Mouse (Mus musculus) cerebellum, adult 2 months (tissue): ENCODE measurements around the gene Dnaaf5. TPM values are rescaled to one million over a fixed set of nuclear protein-coding genes. Genes with fewer than 3 reads are reported as not detected.

Source experiments
- DNase-seq, 2 experiments: peaks; one replicate each; pipeline ENCODE4 v3.0.0; 2021
- H3K27ac ChIP-seq: fragments of 200-500 bp; 2 replicates; pipeline ENCODE4 v1.5.1; 2012; ENCODE audit warnings: low read length, control low read depth, inconsistent platforms; ENCODE audit not compliant: insufficient read depth
- H3K27me3 ChIP-seq: fragments of 200-500 bp; 2 replicates; pipeline ENCODE4 v1.6.1; 2012; ENCODE audit warnings: inconsistent platforms, mild to moderate bottlenecking, low read length, moderate library complexity; ENCODE audit not compliant: control insufficient read depth, insufficient read depth
- H3K4me1 ChIP-seq: fragments of 200-500 bp; 2 replicates; pipeline ENCODE4 v1.6.1; 2011; ENCODE audit warnings: low read length; ENCODE audit not compliant: control insufficient read depth, insufficient read depth
- H3K4me3 ChIP-seq: fragments of 200-500 bp; replicated peaks from 2 replicates; pipeline ENCODE3; 2011; ENCODE audit warnings: mild to moderate bottlenecking, low read depth, low read length, control low read depth; ENCODE audit not compliant: insufficient read depth
- CTCF ChIP-seq: fragments of 200-500 bp; IDR thresholded peaks from 2 replicates; pipeline ENCODE4 v1.5.1; 2011; ENCODE audit warnings: low read depth, mild to moderate bottlenecking, control low read depth, low read length, moderate library complexity, borderline replicate concordance; ENCODE audit not compliant: insufficient read depth
- POLR2A ChIP-seq: fragments of 200-500 bp; IDR thresholded peaks from 2 replicates; pipeline ENCODE4 v1.6.1; 2011; ENCODE audit warnings: low read length, control low read depth, borderline replicate concordance; ENCODE audit not compliant: insufficient read depth
- WGBS: fragments of 180-500 bp; shearing (Covaris S2); methylation state at CpG from one replicate; pipeline ENCODE4 v1.1.7; 2018; 5-methylcytosine and 5-hydroxymethylcytosine counted together
- polyA plus RNA-seq: library from polyadenylated mRNA; depleted of rRNA; stranded (reverse); fragments of >200 nt; gene quantifications from 2 replicates; pipeline ENCODE4 v1.2.3, GENCODE M21; 2012

The Dnaaf5 gene
- polyA plus RNA-seq, 1 experiment = 7.0 TPM

DNA sequence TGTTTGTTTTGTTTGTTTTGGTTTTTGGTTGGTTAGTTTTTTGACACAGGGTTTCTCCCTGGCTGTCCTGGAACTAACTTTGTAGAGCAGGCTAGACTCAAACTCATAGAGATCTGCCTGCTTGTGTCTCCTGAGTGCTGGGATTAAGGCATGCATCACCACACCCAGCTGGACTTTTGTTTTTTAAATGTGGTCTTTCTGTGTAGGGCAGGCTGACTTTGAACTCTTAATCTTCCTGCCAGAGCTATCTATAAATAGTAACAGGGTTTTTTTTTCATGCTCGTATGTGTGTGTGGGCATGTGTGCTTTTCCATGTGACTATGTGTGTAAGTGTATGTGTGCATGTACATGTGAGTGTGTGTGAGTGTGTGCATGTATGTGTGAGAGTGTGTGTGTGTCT, 17.5 kb downstream of the Dnaaf5 start:
- H3K27ac ChIP-seq = no peak overlapping the region
- DNase-seq = no peak
- TF ChIP-seq CTCF = no peak
- TF ChIP-seq POLR2A = no peak
- no peaks in the 10 kb centered on the region for H3K4me1 ChIP-seq
- no peak overlapping the region for H3K4me3 ChIP-seq
- 70% methylated on average over 1 of the region's 1 CpGs for WGBS
- no peaks in the 10 kb centered on the region for H3K27me3 ChIP-seq

DNA sequence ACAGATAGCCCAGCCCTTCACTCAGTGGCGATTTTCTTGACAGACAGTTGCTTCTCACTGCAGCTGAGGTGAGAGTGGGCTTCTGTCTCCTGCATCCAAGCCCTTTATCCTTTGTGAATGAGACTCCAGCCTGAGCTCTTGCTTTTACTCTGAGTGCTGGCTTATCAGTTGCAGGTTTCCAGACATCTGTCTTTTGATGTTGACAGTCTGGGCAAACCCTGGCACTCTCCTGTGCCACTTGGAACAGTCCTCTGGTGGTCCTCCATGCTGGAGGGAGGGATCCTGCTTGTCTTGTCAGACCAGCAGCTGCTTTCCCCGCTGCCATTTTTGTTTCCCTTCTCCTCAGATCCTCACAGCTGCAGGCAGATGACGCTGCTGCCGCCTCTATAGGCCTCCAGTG, 21.9 kb downstream of the Dnaaf5 start:
- no peaks in the 10 kb centered on the region; the same call in 1 of the 2 replicates for H3K4me1 ChIP-seq
- DNase-seq = no peak
- TF ChIP-seq POLR2A (no peak), CTCF (no peak)
- WGBS = 85% methylated on average over 4 of the region's 4 CpGs
- no peak overlapping the region for H3K27ac ChIP-seq
- no peaks in the 10 kb centered on the region for H3K27me3 ChIP-seq
- no peak overlapping the region for H3K4me3 ChIP-seq

- WGBS = 80% methylated on average over 10 of the region's 10 CpGs
- H3K27ac ChIP-seq = no peak overlapping the region
- no peak for TF ChIP-seq CTCF
- TF ChIP-seq POLR2A = no peak
- no peak for DNase-seq
- no peaks in the 10 kb centered on the region for H3K27me3 ChIP-seq
- H3K4me1 ChIP-seq = no peaks in the 10 kb centered on the region; the same call in 1 of the 2 replicates
- no peak overlapping the region for H3K4me3 ChIP-seq
These were observed 24.1 kb downstream of the Dnaaf5 start for GRCm38 (mm10) chr5:139174141-139174540.

- Histone ChIP-seq H3K27me3 (no peaks in the 10 kb centered on the region), H3K4me3 (no peak overlapping the region), H3K4me1 (no peaks in the 10 kb centered on the region; the same call in 1 of the 2 replicates), H3K27ac (no peak overlapping the region)
- DNase-seq = peak; percentile 36 to 46
- TF ChIP-seq POLR2A (no peak), CTCF (no peak)
- WGBS = 41% methylated on average over 10 of the region's 10 CpGs
These were observed 24.8 kb downstream of the Dnaaf5 start for GRCm38 (mm10) chr5:139174556-139175547.

- TF ChIP-seq CTCF (peak; percentile 100), POLR2A (no peak)
- no peak overlapping the region for H3K4me3 ChIP-seq
- no peak overlapping the region for H3K27ac ChIP-seq
- 26% methylated on average over 11 of the region's 11 CpGs for WGBS
- peaks cover 7% of the 10 kb centered on the region; the same call in 1 of the 2 replicates for H3K4me1 ChIP-seq
- no peaks in the 10 kb centered on the region for H3K27me3 ChIP-seq
- DNase-seq = peak; percentile 75 to 85
These were observed 29.0 kb downstream of the Dnaaf5 start for GRCm38 (mm10) chr5:139178895-139179631.

DNA sequence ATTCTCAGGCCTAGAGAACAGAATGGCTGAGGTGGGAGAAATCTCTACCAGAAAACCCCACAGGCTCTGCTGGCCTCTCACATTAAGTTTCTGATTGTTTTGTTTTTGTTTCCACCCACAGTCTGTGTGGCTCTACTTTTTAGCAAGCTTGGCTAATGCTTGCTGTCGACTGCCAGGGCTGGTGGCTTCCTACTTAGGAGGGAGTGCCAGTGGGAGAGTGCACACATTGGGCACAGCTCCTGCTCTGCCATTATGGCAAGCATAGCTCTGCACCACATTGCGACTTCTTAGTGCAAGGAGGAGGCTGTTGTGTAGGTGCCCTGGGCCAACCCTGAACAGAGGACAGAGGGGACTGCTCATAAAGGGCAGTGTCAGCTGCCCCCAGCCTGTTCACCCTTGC, 33.1 kb downstream of the Dnaaf5 start:
- Histone ChIP-seq H3K4me3 (no peak overlapping the region), H3K27ac (no peak overlapping the region), H3K27me3 (no peaks in the 10 kb centered on the region), H3K4me1 (peaks cover 7% of the 10 kb centered on the region; the same call in 1 of the 2 replicates)
- 55% methylated on average over 2 of the region's 2 CpGs for WGBS
- no peak for DNase-seq
- TF ChIP-seq CTCF = no peak
- no peak for TF ChIP-seq POLR2A

DNA sequence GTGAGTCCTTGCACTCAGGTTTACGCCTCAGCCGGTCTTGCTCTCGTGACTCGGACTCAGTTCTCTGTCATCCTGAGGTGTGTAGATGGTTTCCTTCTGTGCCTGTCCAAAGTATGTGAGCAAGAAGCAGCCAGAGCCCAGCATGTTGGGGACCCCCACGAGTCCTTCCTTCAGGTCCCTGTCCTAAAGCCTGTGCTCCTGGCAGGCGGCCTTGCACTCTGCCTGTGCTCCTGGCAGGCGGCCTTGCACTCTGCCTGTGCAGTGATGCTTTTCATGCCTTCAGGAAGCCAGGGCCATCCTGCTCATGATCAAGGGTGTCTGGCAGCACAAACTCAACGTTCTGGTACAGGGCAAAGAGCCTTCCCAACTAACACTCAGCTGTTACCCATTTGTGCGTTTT, 33.6 kb downstream of the Dnaaf5 start:
- TF ChIP-seq CTCF = no peak
- TF ChIP-seq POLR2A = no peak
- peaks cover 7% of the 10 kb centered on the region; the same call in 1 of the 2 replicates for H3K4me1 ChIP-seq
- peak; percentile 45 to 52 for DNase-seq
- no peaks in the 10 kb centered on the region for H3K27me3 ChIP-seq
- H3K4me3 ChIP-seq = no peak overlapping the region
- 58% methylated on average over 9 of the region's 9 CpGs for WGBS
- H3K27ac ChIP-seq = no peak overlapping the region

DNA sequence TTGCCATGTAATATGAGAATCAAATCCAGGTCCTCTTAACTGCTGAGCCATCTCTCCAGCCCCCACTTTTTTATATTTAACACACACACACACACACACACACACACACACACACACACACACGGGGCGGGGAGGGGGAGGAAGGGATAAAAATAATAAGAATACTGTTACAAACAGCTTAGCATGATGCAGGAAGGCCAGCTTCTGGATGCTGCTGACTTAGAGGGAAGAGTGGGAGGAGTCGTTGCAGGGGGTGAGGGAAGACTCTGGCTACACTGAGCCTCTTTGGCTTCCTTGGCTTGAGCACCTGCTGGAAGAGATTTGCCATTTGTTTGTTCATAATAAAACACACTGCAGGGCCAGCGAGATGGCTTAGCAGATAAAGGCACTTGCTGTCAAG, 34.9 kb downstream of the Dnaaf5 start:
- Histone ChIP-seq H3K27ac (no peak overlapping the region), H3K4me1 (peaks cover 7% of the 10 kb centered on the region; the same call in 1 of the 2 replicates), H3K4me3 (no peak overlapping the region), H3K27me3 (no peaks in the 10 kb centered on the region)
- WGBS = 73% methylated on average over 4 of the region's 4 CpGs
- TF ChIP-seq POLR2A (no peak), CTCF (no peak)
- no peak for DNase-seq
